Mouse (Mus musculus): Measurements from ENCODE around the gene D630039A03Rik. TPM values are rescaled to one million over a fixed set of nuclear protein-coding genes. Genes with fewer than 3 reads are reported as not detected.

The D630039A03Rik gene
- total RNA-seq, 4 experiments from 2014 or later: 0.13 to 0.33 (median 0.20) TPM

DNA sequence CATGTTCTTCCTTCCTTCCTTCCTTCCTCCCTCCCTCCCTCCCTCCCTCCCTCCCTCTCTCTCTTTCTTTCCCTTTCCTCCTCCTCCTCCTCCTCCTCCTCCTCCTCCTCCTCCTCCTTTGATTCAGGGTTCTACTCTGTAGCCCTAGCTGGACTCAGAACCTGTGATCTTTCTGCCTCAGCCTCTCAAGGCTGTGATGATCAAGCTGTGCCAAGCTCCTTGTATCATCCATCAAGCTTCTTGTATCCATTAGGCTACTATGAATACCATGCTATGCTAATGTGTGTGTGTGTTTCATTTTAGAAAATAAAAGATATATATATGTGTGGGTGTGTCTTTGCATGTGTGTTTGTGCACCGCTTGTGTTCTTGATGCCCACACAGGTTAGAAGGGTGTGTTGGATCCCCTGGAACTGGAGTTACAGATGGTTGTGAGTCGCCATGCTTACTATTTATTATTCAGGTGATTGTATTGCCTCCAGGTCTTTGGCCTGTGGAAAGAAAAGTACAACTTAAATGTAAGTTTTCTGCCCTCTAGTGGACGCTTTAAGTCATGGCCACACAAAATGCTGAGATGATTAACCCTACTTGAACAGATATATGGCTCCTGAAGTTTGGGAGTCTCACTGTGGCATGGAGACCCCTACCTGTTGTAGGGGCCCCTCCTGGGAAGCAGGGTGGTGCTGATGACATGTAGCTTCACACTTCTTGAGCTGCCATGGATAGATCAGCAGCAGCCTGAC is 11.5 kb upstream of the D630039A03Rik start:
- DNase-seq (ENCODE audit: low spot score in 2 of 2): no peak

DNA sequence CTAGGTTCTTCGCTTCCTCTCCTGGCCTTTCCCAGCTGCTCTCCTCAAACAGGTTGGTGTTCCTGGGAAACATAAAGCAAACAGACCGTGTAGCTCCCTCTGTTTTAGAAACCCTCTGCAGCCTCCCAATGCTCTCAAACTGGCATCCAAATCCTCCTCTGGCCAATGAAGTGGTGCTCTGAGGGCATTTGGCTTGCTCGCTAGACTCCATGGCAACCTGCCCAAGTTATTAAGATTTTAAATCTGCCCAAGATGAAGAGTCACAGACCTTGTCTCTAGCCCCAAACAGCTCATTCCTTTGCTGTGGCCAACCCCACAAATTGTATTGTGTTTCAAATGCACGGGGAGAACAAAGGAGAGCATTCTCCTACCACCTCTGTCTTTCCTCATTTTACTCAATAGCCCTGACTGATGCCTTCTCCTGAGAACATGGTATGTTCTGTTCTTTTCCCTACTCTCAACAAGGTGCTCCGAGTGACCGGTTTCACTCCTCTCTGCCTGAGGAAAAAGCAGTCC is 8.5 kb upstream of the D630039A03Rik start:
- DNase-seq (ENCODE audit: low spot score in 2 of 2): no peak

DNA sequence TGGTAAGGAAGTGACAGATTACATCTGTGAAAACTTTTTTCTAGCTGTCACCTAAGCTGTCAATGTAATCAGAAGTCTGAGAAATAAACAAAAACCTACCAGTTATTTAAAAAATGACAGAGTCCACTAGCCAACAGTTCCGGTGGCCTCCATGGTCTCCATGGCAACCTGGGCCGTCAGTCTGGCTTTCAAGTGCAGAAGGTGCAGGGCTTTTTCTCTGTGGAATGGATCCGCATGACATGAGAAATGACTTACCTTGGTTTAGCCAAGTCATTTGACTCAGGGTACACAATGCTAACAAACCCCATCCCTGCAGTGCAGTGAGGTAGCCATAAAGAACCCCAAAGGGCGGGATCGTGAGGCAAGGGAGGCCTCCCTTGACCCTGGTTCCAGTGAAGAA is 6.1 kb upstream of the D630039A03Rik start:
- no peak for DNase-seq (ENCODE audit: low spot score in 2 of 2)

DNA sequence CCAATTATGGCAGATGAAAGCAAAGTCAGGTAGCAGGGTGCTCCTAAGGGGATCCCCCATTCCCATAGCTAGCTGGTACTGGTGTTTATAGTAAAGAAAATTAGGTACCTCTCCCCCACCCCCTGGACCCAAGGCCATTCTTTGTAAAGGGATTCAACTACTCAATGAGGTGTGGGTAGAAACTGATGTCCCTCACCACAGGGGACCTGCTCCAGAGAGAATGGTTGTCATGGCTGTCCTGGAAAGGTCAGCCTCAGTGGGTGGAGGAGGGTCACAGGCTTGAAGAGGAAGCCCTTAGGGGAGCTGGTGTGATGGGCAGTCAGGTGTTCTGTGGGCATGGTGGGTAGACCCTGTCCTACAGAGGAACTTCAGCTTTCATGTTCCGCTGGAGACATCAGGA is 4.4 kb upstream of the D630039A03Rik start:
- DNase-seq (ENCODE audit: low spot score in 2 of 2): no peak

DNA sequence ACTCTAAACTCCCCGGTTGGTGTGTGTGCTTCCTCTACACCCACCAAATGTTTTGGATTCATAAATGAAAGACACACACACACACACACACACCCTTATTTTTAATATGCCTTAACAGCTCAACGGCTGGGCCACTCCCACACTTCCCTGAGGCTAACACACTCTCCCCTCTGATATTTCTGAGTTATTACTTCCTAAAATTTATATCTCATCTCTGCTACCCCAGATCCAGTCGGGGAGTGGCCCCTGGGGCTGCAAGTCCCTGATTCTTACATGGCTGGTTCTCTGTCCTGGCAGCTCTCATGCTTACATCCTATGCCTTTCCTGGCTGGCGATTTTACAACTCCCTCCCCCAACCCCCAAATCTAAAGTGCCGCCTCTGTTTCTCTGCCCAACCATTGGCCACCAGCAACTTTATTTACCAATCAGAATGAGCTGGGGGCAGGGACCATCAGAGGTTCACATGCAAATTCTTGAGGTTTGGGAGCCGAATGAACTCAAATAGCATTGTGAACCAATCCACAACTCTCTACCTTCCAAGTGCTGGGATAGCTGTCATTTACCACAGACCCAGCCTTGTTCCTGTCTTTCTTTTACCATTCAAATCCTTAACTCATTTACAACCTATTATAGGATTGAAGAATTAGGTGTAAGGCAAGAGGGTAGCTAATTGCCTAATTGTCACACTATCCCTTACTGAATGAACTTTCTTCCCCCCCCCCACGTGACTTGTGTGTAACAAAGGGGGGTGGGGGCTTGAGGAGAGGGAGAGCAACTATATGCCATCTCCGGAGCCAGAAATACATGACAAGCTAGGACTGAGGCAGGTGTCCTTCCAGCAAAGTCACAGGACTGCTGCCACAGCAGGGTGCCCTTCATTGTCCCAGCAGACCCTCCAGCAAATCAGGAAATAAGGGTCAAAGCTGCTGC is 3.7 kb upstream of the D630039A03Rik start:
- no peak for DNase-seq (ENCODE audit: low spot score in 2 of 2)

DNA sequence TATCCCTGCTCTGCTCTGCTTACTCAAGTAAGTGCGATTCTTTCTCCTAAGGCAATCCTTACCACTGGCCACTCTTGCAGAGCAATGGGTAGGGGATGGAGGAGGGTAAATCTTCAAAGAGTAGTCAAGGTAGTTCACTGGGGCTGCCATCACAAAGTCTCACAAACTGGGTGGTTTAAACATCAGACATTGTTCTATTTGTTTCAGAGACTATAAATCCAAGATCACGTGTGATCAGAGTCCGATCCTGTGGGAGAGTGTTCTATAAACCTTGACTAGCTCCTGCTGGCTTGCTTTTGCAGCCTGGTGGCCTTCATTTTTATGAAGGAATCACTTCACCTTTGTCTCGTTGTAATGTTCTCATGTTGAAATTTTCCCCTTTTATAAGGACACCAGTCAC is 614 bp upstream of the D630039A03Rik start:
- DNase-seq (ENCODE audit: low spot score in 2 of 2): no peak

GRCm38 (mm10) chr4:57915216-57915965 is 706 bp downstream of the D630039A03Rik start:
- DNase-seq (ENCODE audit: low spot score in 2 of 2): peak in 1 of 2 experiments; percentile 21

DNA sequence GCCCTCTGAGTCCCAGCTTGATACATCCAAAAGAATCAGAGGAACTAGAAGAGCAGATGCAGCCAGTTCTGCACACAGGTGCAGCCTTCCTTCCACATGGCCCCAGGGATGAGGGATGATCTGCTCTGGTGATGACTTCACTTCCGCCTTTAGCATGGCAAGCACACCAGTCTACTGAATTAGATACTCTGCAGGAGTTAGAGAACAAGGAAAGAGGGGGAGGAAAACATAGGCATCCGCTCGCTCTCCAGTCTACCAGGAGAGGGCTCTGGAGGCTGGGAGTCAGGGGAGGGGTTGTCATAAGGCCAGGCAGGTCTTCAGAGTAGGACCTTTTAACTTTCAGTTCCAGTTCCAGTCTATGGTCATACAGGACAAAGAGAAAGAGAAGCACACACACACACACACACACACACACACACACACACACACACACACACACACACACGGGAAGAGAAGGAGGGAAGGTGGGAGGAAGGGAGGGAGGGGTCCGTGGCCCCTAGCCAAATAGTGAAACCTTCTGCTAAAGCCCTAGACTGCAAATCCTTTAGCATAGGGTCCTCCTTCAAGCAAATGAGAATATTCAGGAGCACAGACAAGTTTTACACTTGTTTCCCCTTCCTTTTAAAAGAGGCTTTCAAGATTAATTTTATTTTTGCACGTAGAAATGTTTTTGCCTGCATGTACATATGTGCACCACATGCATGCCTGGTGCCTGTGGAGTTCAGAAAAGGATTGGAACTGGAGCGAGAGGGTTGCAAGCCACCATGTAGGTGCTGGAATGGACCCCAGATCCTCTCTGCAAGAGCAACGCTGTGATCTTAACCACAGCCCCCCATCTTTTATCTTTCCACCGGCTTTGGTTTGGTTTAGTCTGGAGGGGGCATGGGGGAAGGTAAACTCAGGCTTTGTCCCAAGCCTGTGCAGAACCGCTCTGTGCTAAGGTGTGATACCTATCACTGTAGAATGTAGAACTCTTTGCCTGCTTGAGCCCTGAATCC is 1.6 kb downstream of the D630039A03Rik start:
- DNase-seq (ENCODE audit: low spot score in 2 of 2): no peak

- no peak for DNase-seq (ENCODE audit: low spot score in 2 of 2)
These were observed 3.1 kb downstream of the D630039A03Rik start for GRCm38 (mm10) chr4:57913021-57913420.

- DNase-seq (ENCODE audit: low spot score in 2 of 2): no peak
These were observed 7.2 kb downstream of the D630039A03Rik start for GRCm38 (mm10) chr4:57908860-57909259.

DNA sequence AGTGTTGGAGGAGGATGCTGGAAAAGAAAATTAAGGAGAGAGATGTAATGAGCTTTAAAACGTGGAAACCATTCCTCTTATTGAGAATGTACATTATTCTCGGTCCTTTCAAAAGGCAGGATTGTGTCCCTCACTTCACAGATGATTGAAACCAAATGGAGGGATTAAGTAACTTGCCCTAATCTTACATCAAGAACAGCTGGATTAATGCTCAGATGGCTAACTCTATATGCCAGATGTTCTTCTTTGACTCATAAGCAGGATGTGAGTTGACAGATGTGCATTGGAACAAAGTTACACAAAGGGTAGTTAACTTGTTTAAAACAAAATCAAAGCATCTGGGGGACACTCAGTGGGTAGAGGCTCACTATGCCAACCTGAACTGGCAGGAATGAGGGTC is 9.4 kb downstream of the D630039A03Rik start:
- DNase-seq (ENCODE audit: low spot score in 2 of 2): no peak

DNA sequence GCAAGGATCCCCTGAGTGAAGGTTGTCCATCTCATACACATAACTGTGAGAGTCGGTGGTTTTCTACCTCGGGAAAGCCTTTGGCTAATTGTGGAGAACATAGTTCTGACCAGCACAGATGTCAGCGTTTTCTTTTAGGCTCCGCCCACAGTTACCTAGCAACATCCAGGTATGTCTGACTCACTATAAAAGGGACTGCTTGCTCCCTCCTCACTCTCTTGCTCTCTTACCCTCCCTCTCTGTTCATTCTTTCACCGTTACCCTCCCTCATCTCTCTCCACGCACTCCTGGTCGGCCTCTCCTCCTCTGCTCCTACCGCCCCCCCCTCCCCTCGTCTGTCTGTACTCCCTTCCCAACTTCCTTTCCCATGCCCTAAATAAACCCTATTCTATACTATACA is 11.5 kb downstream of the D630039A03Rik start:
- no peak for DNase-seq (ENCODE audit: low spot score in 2 of 2)

GRCm38 (mm10) chr4:57904211-57904610 is 11.9 kb downstream of the D630039A03Rik start:
- DNase-seq (ENCODE audit: low spot score in 2 of 2): peak in 1 of 2 experiments; percentile 63

DNA sequence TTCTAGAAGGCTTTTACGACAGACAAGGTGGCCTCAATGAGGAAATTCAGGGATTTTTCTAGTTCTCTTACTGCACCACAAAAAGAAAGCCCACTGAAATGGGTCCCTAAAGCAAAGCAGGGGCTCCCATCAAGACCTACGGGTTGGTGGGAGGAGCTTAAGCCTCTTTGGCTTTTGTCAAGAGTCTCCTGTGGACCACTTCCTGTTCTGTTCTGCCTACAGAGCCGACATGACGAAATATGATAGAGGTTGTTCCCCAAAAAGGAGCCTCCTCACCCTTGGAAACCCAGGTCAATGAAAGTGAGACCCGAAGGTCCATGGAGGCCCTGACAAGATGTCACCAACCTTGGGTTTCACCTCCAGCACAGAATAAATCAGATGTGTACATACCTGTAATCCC is 13.5 kb downstream of the D630039A03Rik start:
- DNase-seq (ENCODE audit: low spot score in 2 of 2): no peak

DNA sequence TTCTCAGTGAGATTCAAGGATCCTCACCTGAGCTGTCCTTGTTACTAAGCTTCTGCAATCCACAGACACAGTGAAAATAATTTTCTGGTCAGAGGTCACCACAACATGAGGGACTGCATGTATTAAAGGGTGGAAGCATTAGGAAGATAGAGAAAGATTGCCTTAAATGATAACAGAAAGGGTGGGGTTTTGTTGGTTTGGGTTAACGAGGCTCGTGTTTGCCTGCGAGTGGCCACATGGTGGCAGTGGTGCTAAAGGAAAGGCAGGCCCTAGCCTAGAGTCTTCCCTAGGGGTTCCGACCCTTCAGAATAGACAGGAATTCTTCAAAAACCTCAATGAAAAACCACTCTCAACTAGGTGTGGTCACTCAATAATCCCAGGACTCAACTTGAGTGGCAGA is 14.9 kb downstream of the D630039A03Rik start:
- no peak for DNase-seq (ENCODE audit: low spot score in 2 of 2)

DNA sequence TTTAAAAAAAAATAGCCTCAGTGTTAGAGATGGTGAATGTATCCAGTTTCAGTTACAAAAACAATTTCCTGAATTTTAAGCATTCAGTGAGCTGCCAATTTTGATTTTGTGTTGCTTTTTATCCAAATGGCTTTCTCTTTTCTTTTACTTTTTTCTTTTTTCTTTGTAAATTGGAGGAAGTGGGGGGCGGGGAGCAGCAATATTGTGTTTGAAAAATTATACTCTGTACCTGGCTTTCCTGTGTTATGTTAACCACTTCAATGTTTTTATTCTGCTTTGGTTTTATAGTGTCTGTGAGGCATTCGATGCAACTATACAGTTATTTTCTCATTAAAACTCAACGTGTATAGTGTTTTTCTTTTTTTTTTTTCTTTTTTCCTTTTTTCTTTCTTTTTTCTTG is 19.5 kb downstream of the D630039A03Rik start:
- DNase-seq (ENCODE audit: low spot score in 2 of 2): no peak

DNA sequence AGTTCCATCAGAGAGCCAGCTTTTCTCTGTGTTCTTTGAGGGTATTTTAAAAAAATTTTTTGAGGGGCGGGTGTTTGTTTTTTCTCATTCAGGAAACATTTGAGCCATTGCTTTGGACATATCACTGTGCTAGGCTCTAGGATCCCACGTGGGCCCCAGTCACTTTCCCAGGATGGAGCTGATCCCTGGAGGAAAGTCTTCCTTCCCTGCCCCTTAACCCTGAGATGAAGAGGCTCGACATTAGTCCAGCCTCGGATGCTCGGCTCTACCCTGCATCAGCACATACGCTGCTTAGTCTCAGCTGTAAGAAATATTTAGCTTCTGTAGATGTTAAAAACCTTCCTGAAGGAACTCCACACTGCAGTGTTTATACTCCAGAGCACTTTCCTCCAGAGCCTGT is 20.2 kb downstream of the D630039A03Rik start:
- no peak for DNase-seq (ENCODE audit: low spot score in 2 of 2)

GRCm38 (mm10) chr4:57895140-57895539 is 21.0 kb downstream of the D630039A03Rik start:
- no peak for DNase-seq (ENCODE audit: low spot score in 2 of 2)

- no peak for DNase-seq (ENCODE audit: low spot score in 2 of 2)
These were observed 24.0 kb downstream of the D630039A03Rik start for GRCm38 (mm10) chr4:57892001-57892586.

DNA sequence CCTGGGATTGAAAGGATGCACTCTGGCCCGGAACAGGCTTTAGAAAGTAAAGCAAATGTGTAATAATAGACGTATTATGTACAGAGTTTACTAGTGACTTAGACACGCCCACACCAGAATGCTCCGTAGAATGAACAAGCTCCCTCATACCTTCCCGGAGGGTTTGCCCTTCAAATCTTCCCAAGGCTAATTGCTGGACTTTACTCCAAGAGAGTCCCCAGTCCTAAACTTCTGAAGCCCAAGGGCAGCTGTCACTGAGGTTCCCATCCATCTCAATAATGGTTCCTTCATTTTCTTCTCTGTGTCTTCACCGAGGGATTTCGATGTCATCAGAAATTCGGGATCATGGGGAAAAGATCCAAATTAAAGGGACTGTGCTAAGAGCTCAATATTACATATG is 26.3 kb downstream of the D630039A03Rik start:
- DNase-seq (ENCODE audit: low spot score in 2 of 2): no peak
